9 mouse cellular contexts compared by ENCODE assay signal in the genomic region with DNA sequence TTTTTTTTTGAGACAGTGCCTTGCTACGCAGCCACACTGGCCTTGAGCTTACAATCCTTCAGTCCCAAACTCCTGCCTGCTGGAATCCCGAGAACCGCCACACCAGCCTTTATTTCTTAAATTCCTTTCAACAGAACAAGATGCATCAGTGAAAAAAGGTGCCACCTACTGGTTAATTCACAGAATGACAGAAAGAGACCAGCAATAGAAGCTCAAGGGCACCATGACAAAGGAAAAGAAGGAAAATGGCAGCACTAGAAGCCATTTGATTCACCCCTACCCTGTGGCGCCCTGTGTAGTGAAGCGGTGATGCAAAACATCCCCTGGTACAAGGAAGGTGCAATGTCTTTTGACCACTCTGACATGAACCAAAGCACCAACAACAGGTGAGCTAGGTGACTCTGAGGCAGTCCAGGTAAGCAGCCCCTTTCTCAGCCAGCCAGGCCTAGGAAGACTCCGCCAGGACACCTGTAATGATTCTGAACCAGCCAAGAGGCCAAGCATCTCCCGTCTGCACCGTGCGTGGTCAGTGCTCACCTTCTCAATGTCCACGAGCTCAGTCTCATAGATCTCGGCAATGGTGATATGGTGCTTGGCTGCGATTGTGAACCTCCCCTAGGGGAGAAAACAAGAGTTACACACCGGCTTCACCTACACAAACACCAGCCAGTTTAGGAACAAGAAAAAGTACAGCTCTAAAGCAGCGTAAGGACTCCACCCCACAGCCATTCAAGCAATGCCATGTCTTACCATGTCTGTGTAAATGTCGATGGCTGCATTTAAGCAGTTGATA. TPM values are rescaled to one million over a fixed set of nuclear protein-coding genes. Genes with fewer than 3 reads are reported as not detected.
A peak's percentile ranks its signal among the peaks of the same experiment; 100 is the strongest.
DNase-seq lines count a peak whose midpoint lies in the region; ATAC-seq and TF ChIP-seq lines count a peak whose summit lies in the region.
"Had no signal": no experiment of that assay in that cellular context is flagged by ENCODE, and none has a peak within 500 bp of the region (broad histone marks: within the 10 kb centered on the region; RNA-seq: fewer than 3 reads in every experiment).

No protein-coding gene starts in this region.

- no peak for DNase-seq in kidney, postnatal 25 days
- DNase-seq in MEL (ENCODE audit: low read depth, low spot score): peak; percentile 36
- peak; percentile 45 for DNase-seq in mesoderm, embryonic 11.5 days (ENCODE audit: low read depth, low spot score)
- DNase-seq in spleen, adult 12 weeks (ENCODE audit: low spot score): no peak
- no peak for DNase-seq in spleen, postnatal 10 days (ENCODE audit: low spot score in 2 of 2)
- no peak for DNase-seq in thymus, postnatal 14 days

- H3K79me2 ChIP-seq in MEL (ENCODE audit: control insufficient read depth, insufficient read depth, low read length, poor library complexity): no peaks in the 10 kb centered on the region

- no peak for TF ChIP-seq POLR2A in MEL (IDR thresholded peaks at IDR 0.05; ENCODE audit: control insufficient read depth in 1 of 2, insufficient read depth in 1 of 2, low read depth in 1 of 2, low read length in 2 of 2, poor library complexity in 1 of 2)

- no peak overlapping the region for H3K4me2 ChIP-seq in kidney, embryonic 14.5 days (replicated peaks; ENCODE audit: low read depth, low read length)
- no peak overlapping the region for H3K4me2 ChIP-seq in forebrain, embryonic 16.5 days (ENCODE audit: low read length)

- 0 out of 2 replicates have a peak, but pooled peaks cover 5% of the 10 kb centered on the region for H3K36me3 ChIP-seq in kidney, embryonic 14.5 days (ENCODE audit: control insufficient read depth, insufficient read depth, low read length)
- H3K36me3 ChIP-seq in MEL (ENCODE audit: control insufficient read depth in 1 of 2, insufficient read depth in 2 of 2, low read length in 2 of 2): no peaks in the 10 kb centered on the region
- peaks cover 8% of the 10 kb centered on the region for H3K36me3 ChIP-seq in forebrain, embryonic 16.5 days (ENCODE audit: control insufficient read depth, insufficient read depth)

- no peaks in the 10 kb centered on the region for H3K27me3 ChIP-seq in kidney, embryonic 14.5 days (ENCODE audit: control insufficient read depth, insufficient read depth, low read length)
- no peaks in the 10 kb centered on the region for H3K27me3 ChIP-seq in MEL (ENCODE audit: control insufficient read depth in 1 of 2, insufficient read depth in 2 of 2, low read length in 2 of 2)
- H3K27me3 ChIP-seq in forebrain, embryonic 16.5 days (replicated peaks; ENCODE audit: control insufficient read depth, insufficient read depth, low read length): no peaks in the 10 kb centered on the region

- 82% methylated on average over 15 of the region's 15 CpGs for WGBS in kidney, embryonic 14.5 days
- WGBS in forebrain, embryonic 16.5 days: 71% methylated on average over 15 of the region's 15 CpGs

- no peaks in the 10 kb centered on the region for H3K9me3 ChIP-seq in kidney, embryonic 14.5 days (ENCODE audit: control insufficient read depth, low read length)
- H3K9me3 ChIP-seq in MEL (replicated peaks; ENCODE audit: insufficient read depth, low read length): no peaks in the 10 kb centered on the region
- H3K9me3 ChIP-seq in forebrain, embryonic 16.5 days (ENCODE audit: control insufficient read depth, low read length): no peaks in the 10 kb centered on the region

- peak; percentile 45 for TF ChIP-seq RAD21 in MEL (IDR thresholded peaks at IDR 0.05; ENCODE audit: low read depth, low read length)

- no peak for TF ChIP-seq EP300 in MEL (IDR thresholded peaks at IDR 0.05; ENCODE audit: low read depth in 1 of 2, low read length in 2 of 2)

- peak in 2 of 3 experiments; percentile 33 to 59; a peak in 4 of 6 replicates for TF ChIP-seq CTCF in MEL (IDR thresholded peaks at IDR 0.05 in 2 of 3, conservative IDR thresholded peaks at IDR 0.05 in 1 of 3; ENCODE audit: control insufficient read depth in 1 of 3, insufficient read depth in 1 of 3, low read depth in 2 of 3, low read length in 3 of 3, poor library complexity in 1 of 3, severe bottlenecking in 1 of 3)

- H3K27ac ChIP-seq in kidney, embryonic 14.5 days (ENCODE audit: low read depth, low read length): no peak overlapping the region
- no peak overlapping the region for H3K27ac ChIP-seq in MEL (ENCODE audit: control insufficient read depth, low read depth, low read length)
- no peak overlapping the region for H3K27ac ChIP-seq in forebrain, embryonic 16.5 days (ENCODE audit: low read length)

- no peak overlapping the region for H3K9ac ChIP-seq in kidney, embryonic 14.5 days (ENCODE audit: low read depth, low read length)
- H3K9ac ChIP-seq in MEL (ENCODE audit: control insufficient read depth, low read depth, low read length, poor library complexity, severe bottlenecking): no peak overlapping the region
- H3K9ac ChIP-seq in forebrain, embryonic 16.5 days (replicated peaks; ENCODE audit: low read depth, low read length): no peak overlapping the region

- H3K4me3 ChIP-seq in kidney, embryonic 14.5 days (ENCODE audit: low read length): no peak overlapping the region
- H3K4me3 ChIP-seq in MEL (ENCODE audit: control insufficient read depth in 1 of 2, insufficient read depth in 1 of 2, low read depth in 2 of 2, low read length in 2 of 2): no peak overlapping the region
- H3K4me3 ChIP-seq in forebrain, embryonic 16.5 days (replicated peaks; ENCODE audit: low read length): no peak overlapping the region

- H3K4me1 ChIP-seq in kidney, embryonic 14.5 days (ENCODE audit: control insufficient read depth, insufficient read depth, low read length): no peaks in the 10 kb centered on the region
- H3K4me1 ChIP-seq in MEL (ENCODE audit: control insufficient read depth in 1 of 2, insufficient read depth in 2 of 2, low read length in 2 of 2): no peaks in the 10 kb centered on the region
- no peaks in the 10 kb centered on the region for H3K4me1 ChIP-seq in forebrain, embryonic 16.5 days (replicated peaks; ENCODE audit: control insufficient read depth, insufficient read depth, low read length)

- peak; percentile 43; the same call in 1 of the 2 replicates for ATAC-seq in kidney, embryonic 14.5 days (ENCODE audit: low FRiP score, low TSS enrichment)
- peak; percentile 58 for ATAC-seq in forebrain, embryonic 16.5 days

TF ChIP-seq in MEL, 35 proteins besides CTCF, POLR2A, EP300 and RAD21:
- peak; percentile 57 for TF ChIP-seq SMC3 (IDR thresholded peaks at IDR 0.05; ENCODE audit: low read depth, low read length)
- no peak for TF ChIP-seq RCOR1 (IDR thresholded peaks at IDR 0.05; ENCODE audit: low read depth, low read length)
- TF ChIP-seq TAL1 (IDR thresholded peaks at IDR 0.05; ENCODE audit: low read length): no peak
- peak; percentile 29 for TF ChIP-seq ZC3H11A (IDR thresholded peaks at IDR 0.05; ENCODE audit: low read depth, low read length)
- no peak for TF ChIP-seq JUND (IDR thresholded peaks at IDR 0.05; ENCODE audit: low read depth, low read length)
- no peak for TF ChIP-seq USF1 (IDR thresholded peaks at IDR 0.05; ENCODE audit: low read depth, low read length)

RNA-seq across cellular contexts. Expression of gene Napb, which starts 25.7 kb away (rescaled TPM):
- polyA plus RNA-seq in kidney, embryonic 14.5 days (2014; fragmentation: Nextera tagmentation; extraction: Ambion mirVana): 1.8 and 2.7 TPM in 2 replicates
- total RNA-seq in MEL (2012; rRNA removed): not detected in 2 replicates
- not detected for polyA plus RNA-seq in MEL (2012; ENCODE audit: insufficient read depth in 1 of 2, insufficient read length in 2 of 2, low read depth in 1 of 2, low replicate concordance in 2 of 2, missing spikeins in 1 of 2)
- polyA plus RNA-seq in forebrain, embryonic 16.5 days (2015; fragmentation: Nextera tagmentation; extraction: Ambion mirVana): 39.3 and 52.6 TPM in 2 replicates

RNA-seq across cellular contexts. Expression of gene Gzf1, which starts 25.8 kb away (rescaled TPM):
- polyA plus RNA-seq in kidney, embryonic 14.5 days (2014; fragmentation: Nextera tagmentation; extraction: Ambion mirVana): 13.8 and 25.9 TPM in 2 replicates
- 9.9 and 11.2 TPM in 2 replicates for total RNA-seq in MEL (2012; rRNA removed)
- polyA plus RNA-seq in MEL (2012; ENCODE audit: insufficient read depth in 1 of 2, insufficient read length in 2 of 2, low read depth in 1 of 2, low replicate concordance in 2 of 2, missing spikeins in 1 of 2): 10 to 100 TPM in 1 of 2 experiments, not detected in 1; 17.7 TPM
- polyA plus RNA-seq in forebrain, embryonic 16.5 days (2015; fragmentation: Nextera tagmentation; extraction: Ambion mirVana): 23.0 and 24.3 TPM in 2 replicates

RNA-seq across cellular contexts. Expression of gene Nxt1, which starts 34.2 kb away (rescaled TPM):
- polyA plus RNA-seq in kidney, embryonic 14.5 days (2014; fragmentation: Nextera tagmentation; extraction: Ambion mirVana): 109 and 136 TPM in 2 replicates
- 99.5 and 104 TPM in 2 replicates for total RNA-seq in MEL (2012; rRNA removed)
- 10 to 100 TPM in 1 of 2 experiments, not detected in 1; 70.5 TPM for polyA plus RNA-seq in MEL (2012; ENCODE audit: insufficient read depth in 1 of 2, insufficient read length in 2 of 2, low read depth in 1 of 2, low replicate concordance in 2 of 2, missing spikeins in 1 of 2)
- 54.6 and 62.5 TPM in 2 replicates for polyA plus RNA-seq in forebrain, embryonic 16.5 days (2015; fragmentation: Nextera tagmentation; extraction: Ambion mirVana)

RNA-seq across cellular contexts. Expression of gene Cstl1, which starts 43.6 kb away (rescaled TPM):
- polyA plus RNA-seq in kidney, embryonic 14.5 days (2014; fragmentation: Nextera tagmentation; extraction: Ambion mirVana): not detected in 2 replicates
- not detected in 2 replicates for total RNA-seq in MEL (2012; rRNA removed)
- polyA plus RNA-seq in MEL (2012; ENCODE audit: insufficient read depth in 1 of 2, insufficient read length in 2 of 2, low read depth in 1 of 2, low replicate concordance in 2 of 2, missing spikeins in 1 of 2): not detected
- polyA plus RNA-seq in forebrain, embryonic 16.5 days (2015; fragmentation: Nextera tagmentation; extraction: Ambion mirVana): not detected in 2 replicates
- total RNA-seq: left cerebral cortex, postnatal 10 days had no signal

Comparison
In these comparisons a context has a peak if more than half of its experiments do, and no peak if none do; other contexts are left out.
1. DNase-seq: peak in MEL (single experiment) and mesoderm, embryonic 11.5 days (single experiment); none in kidney, postnatal 25 days (0 of 2), spleen, adult 12 weeks (single experiment), spleen, postnatal 10 days (0 of 2) and thymus, postnatal 14 days (single experiment).
2. RNA of gene Napb, which starts 25.7 kb away (polyA plus RNA-seq): 39.3 to 52.6 TPM in forebrain, embryonic 16.5 days; 1.8 to 2.7 TPM in kidney, embryonic 14.5 days and not detected in MEL; every median in the first group is over 10 times any median in the second.